Mouse (Mus musculus) heart, embryonic 12.5 days (tissue): Measurements from ENCODE around the gene Rnase13. TPM values are rescaled to one million over a fixed set of nuclear protein-coding genes. Genes with fewer than 3 reads are reported as not detected.
A peak's percentile ranks its signal among the peaks of the same experiment; 100 is the strongest.

ENCODE experiments used
- ATAC-seq: fragments of 200-750 bp; cut with Nextera tagmentation; 2 replicates; pipeline ENCODE4 v1.8.0; 2017; ENCODE audit warnings: moderate TSS enrichment, moderate library complexity; ENCODE audit not compliant: insufficient number of reproducible peaks, low FRiP score
- H3K27ac ChIP-seq: fragments of 300-500 bp; sonication (generic); 2 replicates; pipeline ENCODE4 v1.5.1; 2016; ENCODE audit warnings: mild to moderate bottlenecking, moderate library complexity; ENCODE audit not compliant: poor library complexity, severe bottlenecking
- H3K27me3 ChIP-seq: fragments of 300-500 bp; sonication (generic); replicated peaks from 2 replicates; pipeline ENCODE4 v1.6.1; 2016; ENCODE audit warnings: mild to moderate bottlenecking, moderate library complexity
- H3K36me3 ChIP-seq: fragments of 300-500 bp; sonication (generic); 2 replicates; pipeline ENCODE4 v1.6.1; 2016; ENCODE audit warnings: mild to moderate bottlenecking, moderate library complexity
- H3K4me1 ChIP-seq: fragments of 300-500 bp; sonication (generic); replicated peaks from 2 replicates; pipeline ENCODE4 v1.6.1; 2016; ENCODE audit warnings: mild to moderate bottlenecking
- H3K4me2 ChIP-seq: fragments of 300-500 bp; sonication (generic); 2 replicates; pipeline ENCODE4 v1.6.1; 2016; ENCODE audit warnings: mild to moderate bottlenecking, moderate library complexity
- H3K4me3 ChIP-seq: fragments of 300-500 bp; sonication (generic); 2 replicates; pipeline ENCODE4 v1.5.1; 2016; ENCODE audit warnings: mild to moderate bottlenecking
- H3K9ac ChIP-seq: fragments of 300-500 bp; sonication (generic); 2 replicates; pipeline ENCODE4 v1.6.1; 2016; ENCODE audit warnings: mild to moderate bottlenecking, moderate library complexity
- H3K9me3 ChIP-seq: fragments of 300-500 bp; sonication (generic); replicated peaks from 2 replicates; pipeline ENCODE4 v1.6.1; 2016; ENCODE audit warnings: mild to moderate bottlenecking, moderate library complexity
- WGBS: fragments of 180-500 bp; shearing (Covaris S2); methylation state at CpG from one replicate; pipeline ENCODE4 v1.1.7; 2016; 5-methylcytosine and 5-hydroxymethylcytosine counted together
- polyA plus RNA-seq: library from polyadenylated mRNA; unstranded; fragments of >200 nt; fragmentation: Nextera tagmentation; extraction: Ambion mirVana; gene quantifications from 2 replicates; pipeline ENCODE4 v1.2.1, GENCODE M21; 2016

Gene Rnase13
- polyA plus RNA-seq, 1 experiment from 2014 or later: not detected

GRCm38 (mm10) chr14:51895071-51895470 is 27.5 kb downstream of the Rnase13 start:
- H3K4me1 ChIP-seq: peaks cover 15% of the 10 kb centered on the region
- WGBS: 80% methylated on average over 14 of the region's 14 CpGs

GRCm38 (mm10) chr14:51893809-51894208 is 28.8 kb downstream of the Rnase13 start:
- no peak overlapping the region for H3K27ac ChIP-seq
- H3K4me2 ChIP-seq: no peak overlapping the region
- no peak overlapping the region for H3K9ac ChIP-seq
- H3K9me3 ChIP-seq: no peaks in the 10 kb centered on the region
- ATAC-seq: no peak
- no peaks in the 10 kb centered on the region for H3K27me3 ChIP-seq
- WGBS: 34% methylated on average over 3 of the region's 3 CpGs
- peaks cover 15% of the 10 kb centered on the region for H3K4me1 ChIP-seq
- no peak overlapping the region for H3K4me3 ChIP-seq
- H3K36me3 ChIP-seq: peaks cover 35% of the 10 kb centered on the region

More at GRCm38 (mm10) chr14:51895071-51895470, 27.5 kb downstream of the Rnase13 start:
- H3K9ac ChIP-seq: no peak overlapping the region
- H3K27ac ChIP-seq: no peak overlapping the region
- H3K9me3 ChIP-seq: no peaks in the 10 kb centered on the region; the same call in 1 of the 2 replicates
- ATAC-seq: no peak
- H3K36me3 ChIP-seq: peaks cover 22% of the 10 kb centered on the region
- H3K27me3 ChIP-seq: no peaks in the 10 kb centered on the region
- H3K4me2 ChIP-seq: no peak overlapping the region
- H3K4me3 ChIP-seq: no peak overlapping the region

- H3K4me3 ChIP-seq: no peak overlapping the region
- H3K27ac ChIP-seq: no peak overlapping the region
- H3K9me3 ChIP-seq: no peaks in the 10 kb centered on the region
- 19% methylated on average over 10 of the region's 10 CpGs for WGBS
- H3K36me3 ChIP-seq: peaks cover 40% of the 10 kb centered on the region
- no peaks in the 10 kb centered on the region for H3K27me3 ChIP-seq
- ATAC-seq: peak; percentile 52; the same call in 1 of the 2 replicates
- H3K9ac ChIP-seq: no peak overlapping the region
- H3K4me1 ChIP-seq: peaks cover 15% of the 10 kb centered on the region
- H3K4me2 ChIP-seq: no peak overlapping the region
Measured at GRCm38 (mm10) chr14:51893094-51893794, 29.3 kb downstream of the Rnase13 start.

- Histone ChIP-seq H3K4me1 (peaks cover 15% of the 10 kb centered on the region), H3K27me3 (no peaks in the 10 kb centered on the region), H3K27ac (no peak within 1 kb of the TSS), H3K4me3 (no peak within 1 kb of the TSS), H3K9ac (no peak within 1 kb of the TSS), H3K4me2 (no peak within 1 kb of the TSS), H3K9me3 (no peaks in the 10 kb centered on the region), H3K36me3 (peaks cover 48% of the 10 kb centered on the region)
- no peak for ATAC-seq
- WGBS: 91% methylated on average over 9 of the region's 9 CpGs
Measured at GRCm38 (mm10) chr14:51892191-51892939, 30.2 kb downstream of the Rnase13 start, which contains the start of gene Slc39a2. Gene Slc39a2 (plus strand): TSS chr14:51892889.

GRCm38 (mm10) chr14:51889833-51890232 is 32.7 kb downstream of the Rnase13 start:
- Histone ChIP-seq H3K4me1 (peaks cover 26% of the 10 kb centered on the region), H3K27me3 (no peaks in the 10 kb centered on the region), H3K4me3 (no peak overlapping the region), H3K4me2 (no peak overlapping the region), H3K9ac (no peak overlapping the region), H3K27ac (no peak overlapping the region), H3K9me3 (no peaks in the 10 kb centered on the region), H3K36me3 (peaks cover 61% of the 10 kb centered on the region)
- 88% methylated on average over 6 of the region's 6 CpGs for WGBS
- ATAC-seq: no peak

GRCm38 (mm10) chr14:51886051-51886450 is 36.5 kb downstream of the Rnase13 start:
- peak overlapping the region; percentile 80; the same call in 1 of the 2 replicates for H3K4me3 ChIP-seq
- no peaks in the 10 kb centered on the region for H3K9me3 ChIP-seq
- WGBS: 66% methylated on average over 6 of the region's 6 CpGs
- no peak overlapping the region; the same call in 1 of the 2 replicates for H3K9ac ChIP-seq
- H3K36me3 ChIP-seq: peaks cover 47% of the 10 kb centered on the region
- H3K4me1 ChIP-seq: peaks cover 11% of the 10 kb centered on the region
- H3K27me3 ChIP-seq: no peaks in the 10 kb centered on the region
- no peak overlapping the region for H3K27ac ChIP-seq
- no peak for ATAC-seq
- H3K4me2 ChIP-seq: peak overlapping the region; percentile 98

GRCm38 (mm10) chr14:51884598-51885331 is 37.8 kb downstream of the Rnase13 start, which contains the start of gene Mettl17:
Gene Mettl17 (plus strand): TSS chr14:51884842.
- H3K4me3 ChIP-seq: peak within 1 kb of the TSS; percentile 80
- no peaks in the 10 kb centered on the region for H3K9me3 ChIP-seq
- H3K9ac ChIP-seq: peak within 1 kb of the TSS; percentile 85
- peaks cover 36% of the 10 kb centered on the region for H3K36me3 ChIP-seq
- H3K4me2 ChIP-seq: peak within 1 kb of the TSS; percentile 98
- ATAC-seq: peak; percentile 96
- under 1% methylated on average over 43 of the region's 43 CpGs for WGBS
- H3K27me3 ChIP-seq: no peaks in the 10 kb centered on the region
- peaks cover 11% of the 10 kb centered on the region for H3K4me1 ChIP-seq
- peak within 1 kb of the TSS; percentile 87 for H3K27ac ChIP-seq

- H3K9ac ChIP-seq: peak overlapping the region; percentile 72; the same call in 1 of the 2 replicates
- peak; percentile 33; the same call in 1 of the 2 replicates for ATAC-seq
- 1% methylated on average over 14 of the region's 14 CpGs for WGBS
- peaks cover 11% of the 10 kb centered on the region for H3K4me1 ChIP-seq
- peak overlapping the region; percentile 98 for H3K4me2 ChIP-seq
- peak overlapping the region; percentile 87 for H3K27ac ChIP-seq
- no peaks in the 10 kb centered on the region for H3K27me3 ChIP-seq
- H3K36me3 ChIP-seq: peaks cover 29% of the 10 kb centered on the region
- peak overlapping the region; percentile 80 for H3K4me3 ChIP-seq
- H3K9me3 ChIP-seq: no peaks in the 10 kb centered on the region
Measured at GRCm38 (mm10) chr14:51884031-51884544, 38.5 kb downstream of the Rnase13 start.

- Histone ChIP-seq H3K4me1 (peaks cover 11% of the 10 kb centered on the region), H3K4me3 (peak overlapping the region; percentile 80), H3K27me3 (no peaks in the 10 kb centered on the region), H3K36me3 (peaks cover 24% of the 10 kb centered on the region), H3K9ac (peak overlapping the region; percentile 72; the same call in 1 of the 2 replicates), H3K27ac (peak overlapping the region; percentile 87), H3K4me2 (peak overlapping the region; percentile 98), H3K9me3 (no peaks in the 10 kb centered on the region)
- peak; percentile 36; the same call in 1 of the 2 replicates for ATAC-seq
- WGBS: 0% methylated on average over 4 of the region's 4 CpGs
Measured at GRCm38 (mm10) chr14:51883527-51884030, 39.0 kb downstream of the Rnase13 start.

- Histone ChIP-seq H3K4me1 (no peaks in the 10 kb centered on the region), H3K27me3 (0 out of 2 replicates have a peak, but pooled peaks cover 6% of the 10 kb centered on the region), H3K9me3 (no peaks in the 10 kb centered on the region), H3K4me2 (no peak overlapping the region), H3K4me3 (no peak overlapping the region), H3K9ac (no peak overlapping the region), H3K36me3 (no peaks in the 10 kb centered on the region), H3K27ac (no peak overlapping the region)
- no peak for ATAC-seq
- WGBS: 66% methylated on average over 3 of the region's 3 CpGs
Measured at GRCm38 (mm10) chr14:51877517-51877916, 45.1 kb downstream of the Rnase13 start.
